Mouse (Mus musculus) G1E (cell line): Measurements from ENCODE around the gene Gm28036. TPM values are rescaled to one million over a fixed set of nuclear protein-coding genes. Genes with fewer than 3 reads are reported as not detected.
A peak's percentile ranks its signal among the peaks of the same experiment; 100 is the strongest.

ENCODE experiments used
- ATAC-seq: 2 replicates; pipeline ENCODE4 v1.8.0; 2016; ENCODE audit warnings: mild to moderate bottlenecking; ENCODE audit not compliant: insufficient number of reproducible peaks, poor library complexity, low FRiP score, severe bottlenecking; ENCODE audit errors: extremely low read depth
- DNase-seq: peaks from one replicate; pipeline ENCODE4 v3.0.0; 2012; ENCODE audit warnings: low spot score
- H3K27me3 ChIP-seq: 2 replicates; pipeline ENCODE4 v1.6.1; 2012; ENCODE audit warnings: mild to moderate bottlenecking, low read length, inconsistent platforms; ENCODE audit not compliant: insufficient read depth
- H3K36me3 ChIP-seq: replicated peaks from 2 replicates; pipeline ENCODE3; 2012; ENCODE audit warnings: mild to moderate bottlenecking, inconsistent platforms
- H3K4me1 ChIP-seq: 2 replicates; pipeline ENCODE4 v1.6.1; 2012; ENCODE audit warnings: low read depth, low read length, inconsistent platforms, mixed read lengths; ENCODE audit not compliant: insufficient read depth
- H3K4me3 ChIP-seq: 2 replicates; pipeline ENCODE4 v1.5.1; 2012; ENCODE audit warnings: low read depth, mild to moderate bottlenecking, inconsistent platforms, low read length, moderate library complexity, mixed read lengths
- H3K9me3 ChIP-seq: replicated peaks from 2 replicates; pipeline ENCODE4 v1.6.1; 2012; ENCODE audit warnings: inconsistent platforms
- CTCF ChIP-seq: IDR thresholded peaks from 2 replicates; pipeline ENCODE4 v1.5.1; 2012; ENCODE audit warnings: low read depth, low read length, inconsistent platforms, mixed read lengths
- GATA1 ChIP-seq: IDR thresholded peaks from 2 replicates; pipeline ENCODE4 v1.6.1; 2012; ENCODE audit warnings: borderline replicate concordance, low read length, inconsistent platforms, mixed read lengths
- GATA2 ChIP-seq: IDR thresholded peaks from 2 replicates; pipeline ENCODE4 v1.6.1; 2012; ENCODE audit warnings: low read depth, low read length, inconsistent platforms, borderline replicate concordance
- POLR2AphosphoS5 ChIP-seq: IDR thresholded peaks from 2 replicates; pipeline ENCODE4 v1.6.1; 2012; ENCODE audit warnings: low read depth, low read length, inconsistent platforms; ENCODE audit not compliant: insufficient replicate concordance
- TAL1 ChIP-seq: conservative IDR thresholded peaks from 2 replicates; pipeline ENCODE4 v1.6.1; 2012; ENCODE audit warnings: low read depth, low read length, inconsistent platforms, mixed read lengths
- polyA plus RNA-seq: library from polyadenylated mRNA; stranded (reverse); fragments of >175 nt; gene quantifications from 2 replicates; pipeline ENCODE4 v1.2.3, GENCODE M21; 2012
- total RNA-seq, 2 experiments: library from RNA; stranded (forward) in 1 of 2; stranded (reverse) in 1 of 2; fragments of 200-1000 nt in 1 of 2; fragments of >200 nt in 1 of 2; fragmentation: Nextera tagmentation in 1 of 2; gene quantifications; 2 replicates each; pipeline ENCODE4 v1.2.3; 2014 to 2017

The Gm28036 gene
- total and polyA plus RNA-seq, 3 experiments: 12.0 to 17.6 (median 13.5) TPM

- DNase-seq (no peak), ATAC-seq (no peak)
- H3K4me3 ChIP-seq: no peak overlapping the region
- no peaks in the 10 kb centered on the region for H3K9me3 ChIP-seq
- TF ChIP-seq POLR2AphosphoS5 (no peak), TAL1 (no peak), GATA2 (no peak), GATA1 (no peak), CTCF (no peak)
- peaks cover 3% of the 10 kb centered on the region for H3K4me1 ChIP-seq
- peaks cover 92% of the 10 kb centered on the region for H3K36me3 ChIP-seq
- H3K27me3 ChIP-seq: no peaks in the 10 kb centered on the region
Measured at GRCm38 (mm10) chr2:156073725-156074124, 53.2 kb downstream of the Gm28036 start.

GRCm38 (mm10) chr2:156071236-156071635 lies 55.7 kb downstream of the Gm28036 start:
- DNase-seq (no peak), ATAC-seq (no peak)
- H3K27me3 ChIP-seq: no peaks in the 10 kb centered on the region
- H3K36me3 ChIP-seq: peaks cover 85% of the 10 kb centered on the region
- no peak overlapping the region for H3K4me3 ChIP-seq
- no peaks in the 10 kb centered on the region for H3K9me3 ChIP-seq
- TF ChIP-seq GATA2: no peak
- TF ChIP-seq GATA1: no peak
- H3K4me1 ChIP-seq: no peaks in the 10 kb centered on the region; the same call in 1 of the 2 replicates

- Histone ChIP-seq H3K4me3 (no peak overlapping the region), H3K27me3 (0 out of 2 replicates have a peak, but pooled peaks cover 5% of the 10 kb centered on the region), H3K4me1 (peaks cover 13% of the 10 kb centered on the region), H3K36me3 (peaks cover 52% of the 10 kb centered on the region), H3K9me3 (no peaks in the 10 kb centered on the region)
- ATAC-seq (no peak), DNase-seq (no peak)
- no peak for TF ChIP-seq TAL1
- TF ChIP-seq GATA2: no peak
- no peak for TF ChIP-seq GATA1
- TF ChIP-seq POLR2AphosphoS5: no peak
- TF ChIP-seq CTCF: no peak
Measured at GRCm38 (mm10) chr2:156067916-156068315, 59.0 kb downstream of the Gm28036 start.

GRCm38 (mm10) chr2:156066126-156066525 lies 60.8 kb downstream of the Gm28036 start:
- Histone ChIP-seq H3K4me1 (peaks cover 13% of the 10 kb centered on the region), H3K9me3 (no peaks in the 10 kb centered on the region), H3K4me3 (peak overlapping the region; percentile 80; the same call in 1 of the 2 replicates), H3K36me3 (peaks cover 36% of the 10 kb centered on the region), H3K27me3 (peaks cover 10% of the 10 kb centered on the region; the same call in 1 of the 2 replicates)
- DNase-seq (no peak), ATAC-seq (no peak)
- no peak for TF ChIP-seq GATA1
- TF ChIP-seq POLR2AphosphoS5: no peak
- no peak for TF ChIP-seq TAL1
- TF ChIP-seq CTCF: no peak
- TF ChIP-seq GATA2: no peak

- peak; percentile 45 for ATAC-seq
- TF ChIP-seq TAL1 (no peak), POLR2AphosphoS5 (no peak), CTCF (no peak), GATA1 (no peak), GATA2 (no peak)
- peak; percentile 87 for DNase-seq
Measured at GRCm38 (mm10) chr2:156065099-156066041, 61.5 kb downstream of the Gm28036 start, which contains the start of gene Spag4. Gene Spag4 (plus strand): TSS chr2:156065175.

GRCm38 (mm10) chr2:156052816-156053215 lies 74.1 kb downstream of the Gm28036 start, which contains the start of gene Fer1l4:
Gene Fer1l4 (minus strand): TSS chr2:156052947.
- ATAC-seq: no peak; the same call in 1 of the 2 replicates
- Histone ChIP-seq H3K9me3 (no peaks in the 10 kb centered on the region), H3K4me3 (no peak within 1 kb of the TSS), H3K27me3 (peaks cover 53% of the 10 kb centered on the region), H3K36me3 (no peaks in the 10 kb centered on the region), H3K4me1 (peaks cover 3% of the 10 kb centered on the region; the same call in 1 of the 2 replicates)
- DNase-seq: no peak
- TF ChIP-seq TAL1 (no peak), GATA1 (no peak), GATA2 (no peak), POLR2AphosphoS5 (no peak), CTCF (no peak)

More at GRCm38 (mm10) chr2:156065099-156066041, 61.5 kb downstream of the Gm28036 start, which contains the start of gene Spag4:
- Histone ChIP-seq H3K4me1 (peaks cover 13% of the 10 kb centered on the region), H3K36me3 (peaks cover 31% of the 10 kb centered on the region), H3K4me3 (peak within 1 kb of the TSS; percentile 80), H3K27me3 (peaks cover 11% of the 10 kb centered on the region; the same call in 1 of the 2 replicates), H3K9me3 (no peaks in the 10 kb centered on the region)
